Mouse (Mus musculus) heart, embryonic 16.5 days (tissue): ENCODE results near the gene Stpg3. TPM values are rescaled to one million over a fixed set of nuclear protein-coding genes. Genes with fewer than 3 reads are reported as not detected.

Source experiments
- ATAC-seq: fragments of 200-750 bp; cut with Nextera tagmentation; replicated peaks from 2 replicates; pipeline ENCODE4 v1.8.0; 2017; ENCODE audit warnings: moderate number of reproducible peaks; ENCODE audit not compliant: insufficient read depth, low FRiP score; ENCODE audit errors: extremely low read depth
- H3K27ac ChIP-seq: fragments of 300-500 bp; sonication (generic); 2 replicates; pipeline ENCODE4 v1.5.1; 2014; ENCODE audit warnings: mild to moderate bottlenecking, low read length, control low read depth, moderate library complexity
- H3K27me3 ChIP-seq: fragments of 300-500 bp; sonication (generic); 2 replicates; pipeline ENCODE4 v1.6.1; 2014; ENCODE audit warnings: low read length, mixed read lengths; ENCODE audit not compliant: control insufficient read depth, insufficient read depth
- H3K36me3 ChIP-seq: fragments of 300-500 bp; sonication (generic); 2 replicates; pipeline ENCODE4 v1.6.1; 2014; ENCODE audit not compliant: control insufficient read depth, insufficient read depth
- H3K4me1 ChIP-seq: fragments of 300-500 bp; sonication (generic); 2 replicates; pipeline ENCODE4 v1.6.1; 2014; ENCODE audit warnings: low read length, mixed read lengths; ENCODE audit not compliant: control insufficient read depth, insufficient read depth
- H3K4me2 ChIP-seq: fragments of 300-500 bp; sonication (generic); 2 replicates; pipeline ENCODE4 v1.6.1; 2014; ENCODE audit warnings: low read depth, mild to moderate bottlenecking, control low read depth, low read length
- H3K4me3 ChIP-seq: fragments of 300-500 bp; sonication (generic); 2 replicates; pipeline ENCODE4 v1.5.1; 2014; ENCODE audit warnings: mild to moderate bottlenecking, control low read depth, low read length
- H3K9ac ChIP-seq: fragments of 300-500 bp; sonication (generic); 2 replicates; pipeline ENCODE4 v1.6.1; 2014; ENCODE audit warnings: low read length, control low read depth
- H3K9me3 ChIP-seq: fragments of 300-500 bp; sonication (generic); replicated peaks from 2 replicates; pipeline ENCODE4 v1.6.1; 2016; ENCODE audit warnings: low read length; ENCODE audit not compliant: control insufficient read depth
- WGBS: fragments of 180-500 bp; shearing (Covaris S2); extraction: QIAGEN DNeasy Blood & Tissue Kit; methylation state at CpG from one replicate; pipeline ENCODE4 v1.1.7; 2014; 5-methylcytosine and 5-hydroxymethylcytosine counted together
- polyA plus RNA-seq: library from polyadenylated mRNA; unstranded; fragments of >200 nt; fragmentation: Nextera tagmentation; extraction: Ambion mirVana; gene quantifications from 2 replicates; pipeline ENCODE4 v1.2.1, GENCODE M21; 2015

The Stpg3 gene
- polyA plus RNA-seq, 1 experiment from 2014 or later = not detected

DNA sequence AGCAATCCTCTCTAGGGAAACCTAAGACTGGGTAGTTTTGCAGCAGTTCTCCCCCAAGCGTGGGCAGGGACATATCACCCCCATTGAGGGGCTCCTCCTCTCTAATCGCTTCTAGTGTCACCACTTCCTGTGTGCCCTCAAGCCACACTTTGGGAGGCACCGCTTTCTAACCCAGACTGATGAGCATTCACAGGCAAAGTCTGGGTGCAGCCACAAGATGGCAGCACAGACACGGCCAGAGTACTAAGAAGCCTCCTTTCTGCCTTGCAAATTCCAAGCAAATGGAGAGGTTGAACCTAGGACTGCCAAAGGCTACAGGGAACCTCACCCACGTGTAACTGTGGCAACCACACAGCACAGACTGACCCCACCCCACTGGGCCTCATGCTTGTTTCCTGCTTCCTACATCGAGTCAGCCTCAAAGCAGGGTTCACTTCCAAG is 21.1 kb downstream of the Stpg3 start:
- no peaks in the 10 kb centered on the region for H3K36me3 ChIP-seq
- 0 out of 2 replicates have a peak overlapping the region, but pooled peaks have one; percentile 9 for H3K4me3 ChIP-seq
- no peak overlapping the region; the same call in 1 of the 2 replicates for H3K27ac ChIP-seq
- no peaks in the 10 kb centered on the region for H3K9me3 ChIP-seq
- peaks cover 13% of the 10 kb centered on the region for H3K27me3 ChIP-seq
- peak overlapping the region; percentile 64 for H3K4me2 ChIP-seq
- peak overlapping the region; percentile 42; the same call in 1 of the 2 replicates for H3K9ac ChIP-seq
- H3K4me1 ChIP-seq = peaks cover 28% of the 10 kb centered on the region
- ATAC-seq = peak; percentile 58
- WGBS = 2% methylated on average over 6 of the region's 6 CpGs

DNA sequence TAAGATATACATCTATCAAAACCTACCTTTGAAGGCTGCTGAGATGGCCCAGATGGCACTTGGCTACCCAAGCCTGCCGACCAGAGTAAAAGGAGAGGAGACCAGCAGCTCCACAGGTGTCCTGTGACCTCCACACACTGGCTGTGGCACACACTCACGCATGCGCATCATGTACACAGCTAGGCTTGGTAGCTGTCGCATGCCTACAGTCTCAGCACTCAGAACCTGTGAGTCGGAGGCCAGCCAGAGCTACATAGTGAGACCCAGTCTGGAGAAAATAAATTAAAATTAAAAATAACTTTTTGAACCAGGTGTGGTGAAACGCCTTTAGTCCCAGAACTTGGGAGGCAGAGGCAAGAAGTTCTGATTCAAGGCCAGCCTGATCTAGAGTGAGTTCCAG is 26.6 kb downstream of the Stpg3 start:
- no peak overlapping the region for H3K4me2 ChIP-seq
- no peak for ATAC-seq
- H3K4me3 ChIP-seq = no peak overlapping the region
- H3K4me1 ChIP-seq = peaks cover 9% of the 10 kb centered on the region
- no peaks in the 10 kb centered on the region for H3K9me3 ChIP-seq
- H3K27me3 ChIP-seq = no peaks in the 10 kb centered on the region
- 79% methylated on average over 6 of the region's 6 CpGs for WGBS
- H3K9ac ChIP-seq = no peak overlapping the region
- no peaks in the 10 kb centered on the region for H3K36me3 ChIP-seq
- no peak overlapping the region for H3K27ac ChIP-seq

DNA sequence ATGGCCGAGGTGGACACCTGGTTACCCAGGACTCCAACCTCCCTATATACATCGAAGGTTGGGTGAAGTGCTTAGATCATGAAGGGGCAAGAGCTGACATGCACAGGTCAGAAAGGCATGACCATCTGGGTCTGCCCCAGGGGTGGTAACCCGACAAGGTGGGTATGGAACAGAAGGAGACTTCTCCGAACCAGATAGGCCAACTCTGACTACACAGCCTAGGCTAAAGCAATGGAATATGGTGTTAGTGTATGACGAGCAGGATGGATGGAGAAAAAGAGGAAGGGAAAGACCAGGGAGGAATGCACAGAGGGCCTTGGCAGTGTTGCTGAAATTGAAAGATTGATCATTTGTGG is 27.9 kb downstream of the Stpg3 start:
- WGBS = 36% methylated on average over 5 of the region's 5 CpGs
- Histone ChIP-seq H3K4me2 (peak overlapping the region; percentile 96), H3K27ac (no peak overlapping the region), H3K9ac (peak overlapping the region; percentile 86; the same call in 1 of the 2 replicates), H3K9me3 (no peaks in the 10 kb centered on the region), H3K4me3 (peak overlapping the region; percentile 61), H3K4me1 (peaks cover 12% of the 10 kb centered on the region), H3K36me3 (no peaks in the 10 kb centered on the region), H3K27me3 (no peaks in the 10 kb centered on the region)
- ATAC-seq = no peak

DNA sequence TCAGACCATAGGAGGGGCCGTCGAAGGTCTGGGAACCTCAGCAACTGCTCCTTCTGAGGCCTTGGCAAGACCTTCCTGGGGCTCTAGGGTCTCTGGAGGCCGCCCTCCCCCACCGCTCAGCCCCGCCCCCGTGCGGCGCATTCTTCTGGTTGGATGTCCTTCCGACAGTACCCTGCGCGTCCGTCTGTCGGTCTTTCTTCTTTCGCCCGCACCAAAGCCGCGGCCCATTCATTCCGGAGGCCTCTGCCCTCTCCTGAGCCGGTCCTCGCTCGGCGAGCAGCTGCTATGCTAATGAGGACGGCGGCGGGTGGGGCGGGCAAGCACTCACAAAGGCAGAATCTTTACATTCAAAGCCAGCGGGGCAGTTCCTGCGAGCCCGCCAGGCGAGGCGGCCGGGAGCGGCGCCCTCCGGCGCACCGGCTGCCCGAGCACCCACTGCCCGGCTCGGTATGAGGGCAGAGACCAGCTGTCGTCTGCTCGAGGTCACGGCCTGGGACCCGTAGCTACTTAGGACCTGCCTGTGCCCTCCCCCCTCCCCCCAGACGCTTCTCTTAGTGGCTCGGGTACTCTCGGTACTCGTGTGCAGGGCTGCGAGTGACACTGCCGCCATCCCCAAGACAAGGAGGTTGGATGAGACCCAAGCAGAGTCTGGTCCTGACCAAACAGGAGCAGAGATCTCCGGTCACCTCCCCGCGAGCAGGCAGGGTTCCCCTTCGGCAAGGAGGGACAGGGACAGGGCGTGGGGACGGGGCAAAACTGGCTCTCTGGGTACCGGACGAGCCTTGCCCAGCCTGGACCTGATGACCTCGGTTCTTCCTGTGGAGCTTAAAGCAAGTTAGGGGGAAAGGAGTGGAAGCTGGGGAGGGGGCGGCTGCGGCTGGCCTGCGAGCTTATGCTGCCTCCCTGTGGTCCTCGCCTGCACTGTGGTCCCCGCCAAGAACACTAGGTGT is 28.5 kb downstream of the Stpg3 start:
- WGBS = 1% methylated on average over 64 of the region's 64 CpGs
- ATAC-seq = peak; percentile 59

DNA sequence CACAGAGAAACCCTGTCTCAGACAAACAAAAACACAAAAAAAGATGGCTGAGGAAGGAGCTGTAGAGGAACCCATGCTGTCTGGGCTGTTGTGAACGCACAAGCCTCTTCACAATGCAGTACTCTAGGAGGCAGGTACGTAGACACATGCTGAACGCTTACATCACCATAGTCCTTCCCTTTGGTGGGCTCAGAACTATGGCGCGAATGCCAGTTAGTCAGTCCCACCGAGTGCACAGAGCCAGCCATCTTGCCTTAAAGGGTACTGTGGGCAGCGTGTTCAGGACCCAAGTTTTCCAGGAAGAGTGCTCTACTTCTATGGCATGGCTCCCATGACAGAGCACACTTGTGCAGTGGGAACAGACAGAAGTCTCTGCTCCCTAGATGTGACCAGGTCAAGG is 29.9 kb downstream of the Stpg3 start:
- peak overlapping the region; percentile 96; the same call in 1 of the 2 replicates for H3K4me2 ChIP-seq
- H3K27me3 ChIP-seq = no peaks in the 10 kb centered on the region
- no peaks in the 10 kb centered on the region for H3K9me3 ChIP-seq
- ATAC-seq = no peak
- H3K9ac ChIP-seq = no peak overlapping the region
- H3K36me3 ChIP-seq = no peaks in the 10 kb centered on the region
- no peak overlapping the region for H3K4me3 ChIP-seq
- H3K27ac ChIP-seq = no peak overlapping the region
- H3K4me1 ChIP-seq = peaks cover 14% of the 10 kb centered on the region
- WGBS = 95% methylated on average over 7 of the region's 7 CpGs

More for the DNA sequence above, 28.5 kb downstream of the Stpg3 start:
- Histone ChIP-seq H3K9ac (peak overlapping the region; percentile 86), H3K4me2 (peak overlapping the region; percentile 96), H3K27me3 (no peaks in the 10 kb centered on the region), H3K27ac (peak overlapping the region; percentile 85), H3K4me1 (peaks cover 12% of the 10 kb centered on the region), H3K4me3 (peak overlapping the region; percentile 61), H3K36me3 (no peaks in the 10 kb centered on the region), H3K9me3 (no peaks in the 10 kb centered on the region)

DNA sequence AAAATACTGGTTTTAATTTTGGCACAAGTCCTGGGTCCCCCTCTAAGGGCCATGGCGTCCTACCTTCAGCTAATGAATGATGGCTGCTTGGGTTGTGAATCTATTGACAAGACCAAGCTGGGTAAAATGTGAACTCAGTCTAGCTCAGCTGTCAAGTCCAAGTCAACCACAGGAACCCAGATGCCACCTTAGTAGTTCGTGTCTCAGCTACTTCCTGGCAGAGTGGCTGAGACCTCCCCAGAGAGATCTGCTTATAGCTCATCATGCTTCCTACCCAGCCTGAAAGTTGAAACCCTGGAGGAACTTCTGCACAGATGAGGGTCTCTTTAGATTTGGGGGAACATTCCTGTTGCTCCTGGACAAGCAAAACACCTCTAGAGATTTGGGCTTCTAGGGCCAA is 31.1 kb downstream of the Stpg3 start:
- Histone ChIP-seq H3K36me3 (no peaks in the 10 kb centered on the region), H3K9me3 (no peaks in the 10 kb centered on the region), H3K4me3 (peak overlapping the region; percentile 79), H3K27ac (no peak overlapping the region), H3K9ac (no peak overlapping the region), H3K27me3 (no peaks in the 10 kb centered on the region), H3K4me2 (peak overlapping the region; percentile 94), H3K4me1 (peaks cover 19% of the 10 kb centered on the region)
- 74% methylated on average over 2 of the region's 2 CpGs for WGBS
- no peak for ATAC-seq

DNA sequence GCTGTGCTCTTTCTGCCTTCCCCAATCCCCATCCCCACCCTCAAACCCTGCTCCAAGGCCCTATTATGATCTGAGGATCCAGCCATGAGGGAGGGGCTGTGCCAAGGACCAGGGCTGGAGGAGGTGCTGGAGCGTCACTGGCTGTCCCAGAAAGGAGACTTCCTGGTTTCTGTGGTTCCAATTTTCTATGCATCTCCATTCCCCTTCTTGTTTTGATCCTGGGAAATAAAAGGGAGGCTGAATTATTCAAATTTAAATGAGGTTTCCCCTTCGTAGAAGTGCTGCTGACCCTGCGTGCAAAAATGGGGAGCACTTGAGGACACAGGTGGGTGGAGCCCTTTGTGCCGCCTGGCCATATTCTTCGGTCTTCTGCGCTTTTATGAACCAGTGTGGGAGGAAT is 31.8 kb downstream of the Stpg3 start:
- Histone ChIP-seq H3K27ac (0 out of 2 replicates have a peak overlapping the region, but pooled peaks have one; percentile 41), H3K27me3 (no peaks in the 10 kb centered on the region), H3K4me3 (peak overlapping the region; percentile 79), H3K36me3 (no peaks in the 10 kb centered on the region), H3K9me3 (no peaks in the 10 kb centered on the region), H3K4me2 (peak overlapping the region; percentile 94), H3K4me1 (peaks cover 26% of the 10 kb centered on the region), H3K9ac (peak overlapping the region; percentile 86)
- ATAC-seq = no peak
- 33% methylated on average over 6 of the region's 6 CpGs for WGBS

DNA sequence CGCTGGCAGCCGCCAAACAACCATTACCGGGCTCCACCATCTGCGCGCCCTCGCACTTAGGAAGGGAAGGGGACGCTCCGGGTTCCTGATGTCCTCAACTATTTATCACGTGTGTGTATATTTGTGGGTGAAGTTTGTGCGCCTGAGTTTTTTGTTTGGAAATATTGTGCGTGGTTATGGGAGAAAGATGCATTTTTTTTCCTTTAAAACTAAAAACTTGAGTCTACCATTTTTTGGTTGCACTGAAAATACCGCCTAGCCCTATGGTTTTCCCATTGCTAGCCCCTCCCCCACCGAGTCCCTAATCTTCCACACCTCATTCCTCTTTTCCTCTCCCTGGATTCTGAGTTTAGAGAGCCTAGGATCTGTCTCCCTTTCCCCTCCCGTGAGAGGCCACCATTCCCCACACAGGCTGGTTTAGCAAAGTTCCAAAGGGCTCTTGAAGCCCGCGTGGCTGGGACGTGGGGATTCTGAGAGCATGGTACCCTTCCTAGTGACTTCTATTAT is 32.5 kb downstream of the Stpg3 start:
- Histone ChIP-seq H3K36me3 (no peaks in the 10 kb centered on the region), H3K9ac (peak overlapping the region; percentile 86), H3K4me2 (peak overlapping the region; percentile 94), H3K27me3 (no peaks in the 10 kb centered on the region), H3K4me3 (peak overlapping the region; percentile 79), H3K9me3 (no peaks in the 10 kb centered on the region), H3K27ac (peak overlapping the region; percentile 93), H3K4me1 (peaks cover 33% of the 10 kb centered on the region)
- no peak for ATAC-seq
- WGBS = under 1% methylated on average over 17 of the region's 17 CpGs
